Mouse (Mus musculus) limb, embryonic 12.5 days (tissue): Measurements from ENCODE around the gene Gm49387. TPM values are rescaled to one million over a fixed set of nuclear protein-coding genes. Genes with fewer than 3 reads are reported as not detected.
A peak's percentile ranks its signal among the peaks of the same experiment; 100 is the strongest.

Experiments
- ATAC-seq: fragments of 200-750 bp; cut with Nextera tagmentation; 2 replicates; pipeline ENCODE4 v1.8.0; 2017; ENCODE audit warnings: low read depth, moderate TSS enrichment; ENCODE audit not compliant: insufficient number of reproducible peaks, insufficient read depth, low FRiP score, low TSS enrichment
- H3K27ac ChIP-seq: fragments of 300-500 bp; sonication (generic); 2 replicates; pipeline ENCODE4 v1.5.1; 2016; ENCODE audit warnings: mild to moderate bottlenecking, moderate library complexity
- H3K27me3 ChIP-seq: fragments of 300-500 bp; sonication (generic); 2 replicates; pipeline ENCODE4 v1.6.1; 2016; ENCODE audit warnings: mild to moderate bottlenecking, moderate library complexity
- H3K36me3 ChIP-seq: fragments of 300-500 bp; sonication (generic); 2 replicates; pipeline ENCODE4 v1.6.1; 2016; ENCODE audit warnings: mild to moderate bottlenecking, moderate library complexity
- H3K4me1 ChIP-seq: fragments of 300-500 bp; sonication (generic); replicated peaks from 2 replicates; pipeline ENCODE4 v1.6.1; 2016
- H3K4me2 ChIP-seq: fragments of 300-500 bp; sonication (generic); 2 replicates; pipeline ENCODE4 v1.6.1; 2016; ENCODE audit warnings: mild to moderate bottlenecking, moderate library complexity
- H3K4me3 ChIP-seq: fragments of 300-500 bp; sonication (generic); replicated peaks from 2 replicates; pipeline ENCODE4 v1.5.1; 2016; ENCODE audit warnings: mild to moderate bottlenecking
- H3K9ac ChIP-seq: fragments of 300-500 bp; sonication (generic); replicated peaks from 2 replicates; pipeline ENCODE4 v1.6.1; 2016; ENCODE audit warnings: mild to moderate bottlenecking, moderate library complexity
- H3K9me3 ChIP-seq: fragments of 300-500 bp; sonication (generic); 2 replicates; pipeline ENCODE4 v1.6.1; 2016; ENCODE audit warnings: mild to moderate bottlenecking, moderate library complexity
- WGBS: fragments of 180-500 bp; shearing (Covaris S2); methylation state at CpG from one replicate; pipeline ENCODE4 v1.1.7; 2016; 5-methylcytosine and 5-hydroxymethylcytosine counted together
- polyA plus RNA-seq: library from polyadenylated mRNA; unstranded; fragments of >200 nt; fragmentation: Nextera tagmentation; extraction: Ambion mirVana; gene quantifications from 2 replicates; pipeline ENCODE4 v1.2.1, GENCODE M21; 2016

Gene Gm49387
- polyA plus RNA-seq, 1 experiment from 2014 or later: not detected

GRCm38 (mm10) chr14:31669161-31669611 lies 28.5 kb upstream of the Gm49387 start:
- Histone ChIP-seq H3K9ac (no peak overlapping the region), H3K27me3 (no peaks in the 10 kb centered on the region), H3K36me3 (peaks cover 22% of the 10 kb centered on the region), H3K4me3 (no peak overlapping the region), H3K9me3 (no peaks in the 10 kb centered on the region), H3K27ac (peak overlapping the region; percentile 12; the same call in 1 of the 2 replicates), H3K4me2 (no peak overlapping the region), H3K4me1 (peaks cover 23% of the 10 kb centered on the region)
- whole genome bisulfite sequencing: 78% methylated on average over 13 of the region's 13 CpGs
- ATAC-seq: no peak

- H3K27me3 ChIP-seq: no peaks in the 10 kb centered on the region
- WGBS: 87% methylated on average over 13 of the region's 13 CpGs
- peaks cover 22% of the 10 kb centered on the region for H3K36me3 ChIP-seq
- ATAC-seq: no peak
- H3K9me3 ChIP-seq: no peaks in the 10 kb centered on the region
- H3K4me2 ChIP-seq: no peak overlapping the region
- 0 out of 2 replicates have a peak overlapping the region, but pooled peaks have one; percentile 23 for H3K27ac ChIP-seq
- no peak overlapping the region for H3K4me3 ChIP-seq
- H3K9ac ChIP-seq: no peak overlapping the region
- H3K4me1 ChIP-seq: peaks cover 32% of the 10 kb centered on the region
Measured at GRCm38 (mm10) chr14:31668326-31668725, 27.6 kb upstream of the Gm49387 start.

GRCm38 (mm10) chr14:31667741-31668140 lies 27.1 kb upstream of the Gm49387 start:
- H3K27me3 ChIP-seq: no peaks in the 10 kb centered on the region
- no peak for ATAC-seq
- no peak overlapping the region for H3K27ac ChIP-seq
- peaks cover 22% of the 10 kb centered on the region for H3K36me3 ChIP-seq
- H3K9ac ChIP-seq: no peak overlapping the region
- H3K9me3 ChIP-seq: no peaks in the 10 kb centered on the region
- no peak overlapping the region for H3K4me2 ChIP-seq
- WGBS: 88% methylated on average over 6 of the region's 6 CpGs
- peaks cover 38% of the 10 kb centered on the region for H3K4me1 ChIP-seq
- no peak overlapping the region for H3K4me3 ChIP-seq

DNA sequence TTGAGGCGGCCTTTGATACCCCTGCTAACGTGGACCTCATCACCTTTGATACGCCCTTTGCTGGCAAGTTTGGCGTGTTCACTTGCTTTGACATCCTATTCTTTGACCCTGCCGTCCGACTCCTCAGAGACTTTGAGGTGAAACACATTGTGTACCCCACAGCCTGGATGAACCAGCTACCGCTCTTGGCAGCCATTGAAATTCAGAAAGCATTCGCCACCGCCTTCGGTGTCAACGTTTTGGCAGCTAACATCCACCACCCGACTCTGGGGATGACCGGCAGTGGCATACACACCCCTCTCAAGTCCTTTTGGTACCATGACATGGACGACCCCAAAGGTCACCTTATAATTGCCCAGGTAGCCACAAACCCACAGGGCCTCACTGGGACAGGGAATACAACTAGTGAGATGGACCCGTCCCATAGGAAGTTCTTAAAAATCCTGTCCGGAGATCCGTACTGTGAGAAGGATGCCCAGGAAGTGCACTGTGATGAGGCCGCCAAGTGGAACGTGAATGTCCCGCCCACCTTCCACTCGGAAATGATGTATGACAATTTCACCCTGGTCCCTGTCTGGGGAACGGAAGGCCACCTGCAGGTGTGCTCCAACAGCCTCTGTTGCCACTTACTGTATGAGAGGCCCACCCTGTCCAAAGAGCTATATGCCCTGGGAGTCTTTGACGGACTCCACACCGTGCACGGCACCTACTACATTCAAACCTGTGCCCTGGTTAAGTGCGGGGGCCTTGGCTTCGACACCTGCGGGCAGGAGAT lies 26.4 kb upstream of the Gm49387 start:
- no peaks in the 10 kb centered on the region for H3K27me3 ChIP-seq
- no peak overlapping the region for H3K4me2 ChIP-seq
- no peak for ATAC-seq
- peaks cover 22% of the 10 kb centered on the region for H3K36me3 ChIP-seq
- 95% methylated on average over 28 of the region's 28 CpGs for WGBS
- H3K9ac ChIP-seq: no peak overlapping the region
- H3K9me3 ChIP-seq: no peaks in the 10 kb centered on the region
- H3K4me3 ChIP-seq: no peak overlapping the region
- H3K27ac ChIP-seq: no peak overlapping the region
- H3K4me1 ChIP-seq: peaks cover 44% of the 10 kb centered on the region

- Histone ChIP-seq H3K36me3 (peaks cover 22% of the 10 kb centered on the region), H3K9ac (no peak overlapping the region), H3K27ac (peak overlapping the region; percentile 20; the same call in 1 of the 2 replicates), H3K4me3 (no peak overlapping the region), H3K4me1 (peaks cover 57% of the 10 kb centered on the region), H3K4me2 (no peak overlapping the region), H3K27me3 (no peaks in the 10 kb centered on the region), H3K9me3 (no peaks in the 10 kb centered on the region)
- ATAC-seq: no peak
- 80% methylated on average over 4 of the region's 4 CpGs for WGBS
Measured at GRCm38 (mm10) chr14:31665566-31665940, 24.9 kb upstream of the Gm49387 start.

DNA sequence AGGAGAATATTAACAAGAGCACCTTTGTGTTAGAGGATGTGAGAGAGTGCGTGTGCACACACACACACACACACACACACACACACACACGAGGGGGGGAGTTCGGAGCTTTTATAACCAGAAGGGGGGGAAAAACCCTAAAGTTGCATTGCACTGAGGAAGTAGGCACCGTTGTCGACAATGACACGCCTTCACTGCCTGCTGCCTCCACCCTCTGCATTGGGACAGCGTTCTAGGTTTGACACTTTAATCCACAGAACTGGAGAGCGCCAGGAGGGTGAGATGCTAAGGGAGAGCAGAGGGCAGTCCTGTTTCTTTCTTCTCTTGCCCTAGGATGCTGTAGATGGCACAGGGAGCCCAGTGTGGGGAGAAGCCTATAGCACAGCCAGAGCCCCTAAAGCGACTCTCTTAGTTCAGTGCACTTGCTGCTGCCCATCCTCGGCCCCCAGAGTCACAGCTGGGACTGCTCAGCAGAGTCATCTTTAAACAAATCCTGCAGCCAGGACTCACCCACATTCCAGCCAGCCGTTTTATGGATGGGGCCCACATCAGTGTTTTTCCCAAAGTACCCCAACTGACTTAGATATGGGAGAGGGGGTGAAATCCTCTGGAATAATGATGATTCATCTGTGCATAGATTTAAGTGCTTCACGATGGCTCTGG lies 24.4 kb upstream of the Gm49387 start:
- H3K4me1 ChIP-seq: peaks cover 62% of the 10 kb centered on the region
- H3K27me3 ChIP-seq: no peaks in the 10 kb centered on the region
- H3K4me2 ChIP-seq: no peak overlapping the region
- peak overlapping the region; percentile 20; the same call in 1 of the 2 replicates for H3K27ac ChIP-seq
- no peak for ATAC-seq
- no peak overlapping the region for H3K9ac ChIP-seq
- WGBS: 60% methylated on average over 12 of the region's 12 CpGs
- no peaks in the 10 kb centered on the region for H3K9me3 ChIP-seq
- no peak overlapping the region for H3K4me3 ChIP-seq
- peaks cover 22% of the 10 kb centered on the region for H3K36me3 ChIP-seq

DNA sequence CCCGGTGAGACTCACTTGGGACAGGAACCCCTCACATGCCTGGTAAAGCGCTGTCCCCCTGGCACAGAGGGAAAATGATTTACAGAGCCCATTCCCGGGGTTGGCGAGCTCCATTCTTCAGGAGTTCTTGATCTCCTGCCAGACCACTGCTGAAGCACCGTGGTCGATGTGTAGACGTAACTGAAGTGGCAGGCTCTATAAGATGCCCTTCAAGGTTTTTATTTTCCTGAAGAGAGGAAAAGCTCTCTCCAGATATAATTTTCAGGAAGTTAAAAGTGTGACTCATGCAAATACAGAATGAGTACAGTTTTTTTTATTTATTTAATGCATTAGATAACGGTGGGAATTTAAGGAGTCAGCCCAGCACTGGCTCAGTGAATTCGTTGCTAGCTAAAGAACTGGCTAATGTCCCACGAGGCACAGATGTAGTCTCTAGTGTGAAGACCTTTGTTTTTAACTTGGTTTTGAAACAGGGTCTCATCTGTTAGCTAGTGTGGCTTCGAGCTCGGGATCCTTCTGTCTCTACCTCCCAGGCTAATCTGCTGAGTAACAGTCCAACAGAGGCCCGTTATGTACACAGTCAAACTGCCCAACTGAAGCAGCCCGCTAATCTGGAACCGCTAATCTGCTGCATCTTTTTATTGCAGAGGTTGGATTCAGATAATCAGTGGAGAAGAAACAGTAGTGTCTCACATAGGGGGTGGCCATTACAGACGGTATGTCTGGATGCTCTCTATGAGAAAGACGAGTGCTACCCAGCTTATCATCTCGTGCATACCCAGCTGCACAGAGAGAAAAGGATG lies 23.6 kb upstream of the Gm49387 start:
- H3K9ac ChIP-seq: no peak overlapping the region
- 78% methylated on average over 18 of the region's 18 CpGs for WGBS
- ATAC-seq: no peak
- peak overlapping the region; percentile 100 for H3K27ac ChIP-seq
- no peak overlapping the region for H3K4me2 ChIP-seq
- H3K27me3 ChIP-seq: no peaks in the 10 kb centered on the region
- no peaks in the 10 kb centered on the region for H3K9me3 ChIP-seq
- H3K36me3 ChIP-seq: peaks cover 22% of the 10 kb centered on the region
- H3K4me3 ChIP-seq: no peak overlapping the region
- peaks cover 64% of the 10 kb centered on the region for H3K4me1 ChIP-seq

DNA sequence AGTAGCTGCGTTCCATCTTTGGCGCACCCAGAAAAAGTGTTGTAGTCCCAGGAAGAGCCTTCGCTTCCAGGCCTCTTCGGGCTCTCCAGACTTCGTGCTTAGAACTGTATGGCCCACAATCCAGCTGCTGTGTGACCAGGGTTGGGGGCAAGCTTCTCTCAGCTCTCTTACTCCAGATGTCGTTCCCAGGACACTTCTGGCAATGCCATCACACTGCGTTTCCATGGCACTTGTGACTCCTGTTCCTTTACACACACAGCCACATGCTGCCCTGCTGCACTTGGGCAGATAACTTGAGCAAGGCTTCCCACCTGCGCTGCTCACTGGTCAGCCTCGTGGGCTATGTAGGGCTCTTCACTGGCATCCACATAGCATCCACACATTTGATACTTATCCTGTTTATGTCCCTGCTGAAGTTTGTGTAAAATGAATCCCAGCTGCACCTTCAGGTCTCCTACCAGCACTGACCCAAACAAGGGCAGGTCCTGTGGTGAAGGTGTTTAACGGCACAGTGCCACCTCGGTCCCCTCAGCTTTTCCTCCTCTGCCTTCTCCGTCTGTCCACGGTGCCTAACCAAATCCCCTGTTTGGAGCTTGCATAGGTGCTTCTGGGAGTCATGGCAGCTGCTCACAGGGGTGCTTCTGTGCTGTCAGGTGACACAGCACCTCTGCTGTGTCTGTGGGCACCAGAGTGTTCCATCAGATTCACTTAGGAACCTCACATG lies 22.9 kb upstream of the Gm49387 start:
- Histone ChIP-seq H3K9ac (no peak overlapping the region; the same call in 1 of the 2 replicates), H3K4me2 (peak overlapping the region; percentile 65; the same call in 1 of the 2 replicates), H3K27me3 (no peaks in the 10 kb centered on the region), H3K27ac (peak overlapping the region; percentile 100), H3K9me3 (no peaks in the 10 kb centered on the region), H3K4me1 (peaks cover 68% of the 10 kb centered on the region), H3K4me3 (no peak overlapping the region), H3K36me3 (peaks cover 22% of the 10 kb centered on the region)
- ATAC-seq: no peak
- WGBS: 72% methylated on average over 13 of the region's 13 CpGs

DNA sequence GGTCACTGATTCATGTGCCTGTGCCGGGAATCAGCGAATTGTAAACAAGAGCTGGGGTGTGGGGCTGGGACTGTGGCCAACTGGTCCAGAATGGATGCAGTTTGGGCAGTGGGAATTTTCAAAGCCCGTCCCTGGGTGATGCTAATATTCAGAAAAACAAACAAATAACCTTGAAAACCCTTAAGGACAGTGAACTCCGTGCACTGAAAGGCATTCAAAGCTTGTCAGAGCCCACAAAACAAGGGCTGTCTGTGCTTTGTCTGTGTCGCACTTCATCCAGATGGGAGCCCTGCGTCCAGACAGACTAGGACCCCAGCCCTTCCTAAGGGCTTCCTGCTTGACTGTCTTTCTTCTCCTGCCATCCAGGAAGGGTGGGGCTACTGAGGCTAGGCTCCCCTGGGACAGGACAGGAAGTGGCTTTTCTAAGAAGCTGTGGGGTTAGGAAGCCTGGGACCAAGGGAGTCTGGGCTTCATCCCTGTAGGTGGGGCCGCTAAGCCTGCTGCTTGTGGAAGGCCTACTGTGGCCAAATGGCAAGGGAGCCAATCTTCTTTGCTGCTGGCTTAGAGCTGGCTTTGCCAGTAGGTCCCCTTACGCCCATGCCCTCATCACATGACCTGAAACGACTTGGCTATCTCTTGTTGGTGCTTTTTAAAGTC lies 22.0 kb upstream of the Gm49387 start:
- no peak; the same call in 1 of the 2 replicates for ATAC-seq
- WGBS: 16% methylated on average over 9 of the region's 9 CpGs
- Histone ChIP-seq H3K9ac (peak overlapping the region; percentile 48), H3K4me1 (peaks cover 74% of the 10 kb centered on the region), H3K4me3 (peak overlapping the region; percentile 35), H3K4me2 (peak overlapping the region; percentile 65), H3K36me3 (peaks cover 16% of the 10 kb centered on the region), H3K9me3 (no peaks in the 10 kb centered on the region), H3K27ac (peak overlapping the region; percentile 100), H3K27me3 (no peaks in the 10 kb centered on the region)
